Mouse (Mus musculus) cerebellum, adult 9-11 months (tissue): ENCODE data around the gene Crk.

Source experiments
- DNase-seq: peaks from one replicate; pipeline ENCODE4 v3.0.0; 2022

The Crk gene

GRCm38 (mm10) chr11:75741615-75742014, 62.6 kb downstream of the Crk start:
- no peak for DNase-seq

DNA sequence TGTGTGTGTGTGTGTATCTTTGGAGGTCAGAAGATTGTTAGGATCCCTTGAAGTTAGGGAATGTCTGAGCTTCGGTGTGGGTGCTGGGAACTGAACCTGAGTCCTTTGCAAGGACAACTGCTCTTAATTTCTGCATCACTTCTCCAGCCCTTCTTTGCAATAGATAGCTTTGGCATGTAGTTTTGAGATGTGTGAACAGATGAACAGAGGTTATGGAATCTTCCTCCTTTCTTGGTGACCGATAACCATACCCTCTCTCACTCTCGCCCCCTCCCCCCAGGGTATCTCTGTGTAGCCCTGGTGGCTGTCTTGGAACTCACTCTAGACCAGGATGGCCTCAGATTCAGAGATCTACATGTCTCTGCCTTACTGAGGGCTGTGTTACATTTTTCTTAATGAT, 65.7 kb downstream of the Crk start:
- DNase-seq = no peak

- no peak for DNase-seq
Measured at GRCm38 (mm10) chr11:75750537-75750936, 71.5 kb downstream of the Crk start.

DNA sequence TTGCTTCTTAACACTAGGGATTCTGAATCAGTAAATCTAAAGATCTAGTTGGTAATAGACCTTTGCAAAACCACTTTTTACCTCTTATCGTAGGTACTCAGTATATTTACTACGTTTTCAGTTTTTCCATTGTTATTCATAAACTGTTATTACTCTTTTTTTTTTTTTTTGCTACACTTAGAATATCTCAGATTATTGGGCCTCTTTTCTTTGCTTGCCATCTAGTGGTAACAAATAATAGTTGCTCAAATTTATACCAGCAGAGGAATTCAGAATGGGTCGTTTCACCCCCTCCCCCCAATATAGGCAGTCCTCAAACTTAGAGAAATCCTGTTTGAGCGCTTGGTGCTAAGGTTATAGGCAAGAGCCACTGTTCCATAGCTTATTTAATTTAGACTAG, 72.0 kb downstream of the Crk start:
- DNase-seq = no peak
